Mouse (Mus musculus) embryo, embryonic 11 days (tissue): ENCODE results near the gene Gm8094.
"Not testable (repeated sequence)": the region's sequence is repeated elsewhere in the genome, so short reads cannot be mapped to it uniquely, and the experiment has no call there.

Experiments used
- DNase-seq: peaks from one replicate; pipeline ENCODE4 v3.0.0-alpha.2; 2015

Gm8094 gene

GRCm38 (mm10) chr14:43076543-43076942, at the start of gene Gm8094:
TSS of gene Gm8094 (minus strand) at chr14:43076643.
- not testable (repeated sequence) for DNase-seq

- DNase-seq = not testable (repeated sequence)
Measured at GRCm38 (mm10) chr14:43119673-43120072, 43.2 kb upstream of the Gm8094 start.

GRCm38 (mm10) chr14:43100301-43100700, 23.9 kb upstream of the Gm8094 start, which contains the start of gene Gm8104:
TSS of gene Gm8104 (plus strand) at chr14:43100601.
- not testable (repeated sequence) for DNase-seq

- not testable (repeated sequence) for DNase-seq
Measured at GRCm38 (mm10) chr14:43089103-43089919, 12.9 kb upstream of the Gm8094 start.

GRCm38 (mm10) chr14:43084936-43085730, 8.7 kb upstream of the Gm8094 start:
- not testable (repeated sequence) for DNase-seq

- DNase-seq = not testable (repeated sequence)
Measured at GRCm38 (mm10) chr14:43060179-43060578, 16.3 kb downstream of the Gm8094 start.

- DNase-seq = not testable (repeated sequence)
Measured at GRCm38 (mm10) chr14:43058063-43058462, 18.4 kb downstream of the Gm8094 start.
